Mouse (Mus musculus): Measurements from ENCODE around the gene Gdpd3.

DNA sequence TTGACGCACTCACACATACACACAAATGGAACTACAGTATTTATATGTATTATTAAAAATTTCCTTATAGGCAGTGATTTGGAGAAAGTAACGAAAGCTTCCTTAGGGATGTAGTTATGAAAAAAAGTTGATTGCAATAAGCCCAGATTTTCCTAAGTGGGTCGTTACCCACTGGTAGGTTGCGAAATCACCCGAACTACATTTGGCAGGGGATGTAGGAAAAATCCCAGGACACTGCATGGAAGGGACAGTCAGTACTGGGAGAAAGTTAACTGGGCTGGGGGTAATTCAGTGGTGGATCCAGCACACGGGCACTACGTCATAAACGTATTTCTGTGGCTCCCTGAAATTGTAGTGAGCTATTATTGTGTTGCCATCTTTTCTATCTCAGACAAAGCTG is 50.4 kb downstream of the Gdpd3 start:
- TF ChIP-seq ETS1 (conservative IDR thresholded peaks at IDR 0.05; ENCODE audit: low read depth, low read length) (no peak), MEF2A (IDR thresholded peaks at IDR 0.05; ENCODE audit: borderline replicate concordance, low read depth, low read length) (no peak), KAT2A (IDR thresholded peaks at IDR 0.05; ENCODE audit: insufficient replicate concordance, low read length) (no peak), MYC (IDR thresholded peaks at IDR 0.05; ENCODE audit: low read depth, low read length) (no peak), CTCF (conservative IDR thresholded peaks at IDR 0.05 in 1 of 2, IDR thresholded peaks at IDR 0.05 in 1 of 2; ENCODE audit: low read depth in 2 of 2, low read length in 2 of 2) (no peak), RCOR1 (conservative IDR thresholded peaks at IDR 0.05; ENCODE audit: low read depth, low read length) (no peak)

All from CH12.LX (cell line).